Mouse (Mus musculus) forebrain, embryonic 12.5 days (tissue): Measurements from ENCODE around the gene Zc3hc1. TPM values are rescaled to one million over a fixed set of nuclear protein-coding genes. Genes with fewer than 3 reads are reported as not detected.

Experiments
- ATAC-seq: fragments of 200-750 bp; cut with Nextera tagmentation; 2 replicates; pipeline ENCODE4 v1.8.0; 2017; ENCODE audit warnings: moderate TSS enrichment; ENCODE audit not compliant: low FRiP score
- H3K27ac ChIP-seq: fragments of 300-500 bp; sonication (generic); 2 replicates; pipeline ENCODE4 v1.5.1; 2016; ENCODE audit warnings: mild to moderate bottlenecking
- H3K27me3 ChIP-seq: fragments of 300-500 bp; sonication (generic); 2 replicates; pipeline ENCODE4 v1.6.1; 2016; ENCODE audit warnings: mild to moderate bottlenecking
- H3K36me3 ChIP-seq: fragments of 300-500 bp; sonication (generic); replicated peaks from 2 replicates; pipeline ENCODE4 v1.6.1; 2016; ENCODE audit warnings: mild to moderate bottlenecking
- H3K4me1 ChIP-seq: fragments of 300-500 bp; sonication (generic); 2 replicates; pipeline ENCODE4 v1.6.1; 2016
- H3K4me2 ChIP-seq: fragments of 300-500 bp; sonication (generic); 2 replicates; pipeline ENCODE4 v1.6.1; 2016; ENCODE audit warnings: mild to moderate bottlenecking, moderate library complexity
- H3K4me3 ChIP-seq: fragments of 300-500 bp; sonication (generic); replicated peaks from 2 replicates; pipeline ENCODE4 v1.5.1; 2016; ENCODE audit warnings: mild to moderate bottlenecking
- H3K9ac ChIP-seq: fragments of 300-500 bp; sonication (generic); 2 replicates; pipeline ENCODE4 v1.6.1; 2016; ENCODE audit warnings: mild to moderate bottlenecking
- H3K9me3 ChIP-seq: fragments of 300-500 bp; sonication (generic); 2 replicates; pipeline ENCODE4 v1.6.1; 2016
- WGBS: fragments of 180-500 bp; shearing (Covaris S2); methylation state at CpG from one replicate; pipeline ENCODE4 v1.1.7; 2016; 5-methylcytosine and 5-hydroxymethylcytosine counted together
- polyA plus RNA-seq: library from polyadenylated mRNA; unstranded; fragments of >200 nt; fragmentation: Nextera tagmentation; extraction: Ambion mirVana; gene quantifications from 2 replicates; pipeline ENCODE4 v1.2.1, GENCODE M21; 2016

The Zc3hc1 gene
- polyA plus RNA-seq, 1 experiment from 2014 or later = 65.2 TPM

GRCm38 (mm10) chr6:30340231-30340873 lies 50.5 kb downstream of the Zc3hc1 start:
- no peak for ATAC-seq
- H3K4me1 ChIP-seq = no peaks in the 10 kb centered on the region
- WGBS = 88% methylated on average over 4 of the region's 4 CpGs

GRCm38 (mm10) chr6:30336912-30337311 lies 53.9 kb downstream of the Zc3hc1 start:
- Histone ChIP-seq H3K4me2 (no peak overlapping the region), H3K9ac (no peak overlapping the region), H3K9me3 (no peaks in the 10 kb centered on the region), H3K27me3 (no peaks in the 10 kb centered on the region), H3K4me1 (no peaks in the 10 kb centered on the region), H3K36me3 (no peaks in the 10 kb centered on the region), H3K4me3 (no peak overlapping the region), H3K27ac (no peak overlapping the region)
- WGBS = 41% methylated on average over 5 of the region's 5 CpGs
- ATAC-seq = no peak

More at GRCm38 (mm10) chr6:30340231-30340873, 50.5 kb downstream of the Zc3hc1 start:
- no peak overlapping the region for H3K4me2 ChIP-seq
- no peak overlapping the region for H3K27ac ChIP-seq
- no peaks in the 10 kb centered on the region for H3K36me3 ChIP-seq
- no peaks in the 10 kb centered on the region for H3K9me3 ChIP-seq
- no peak overlapping the region for H3K9ac ChIP-seq
- no peaks in the 10 kb centered on the region for H3K27me3 ChIP-seq
- H3K4me3 ChIP-seq = no peak overlapping the region

GRCm38 (mm10) chr6:30332262-30332661 lies 58.6 kb downstream of the Zc3hc1 start:
- H3K9ac ChIP-seq = no peak overlapping the region
- no peaks in the 10 kb centered on the region for H3K36me3 ChIP-seq
- 0 out of 2 replicates have a peak, but pooled peaks cover 4% of the 10 kb centered on the region for H3K27me3 ChIP-seq
- 71% methylated on average over 4 of the region's 4 CpGs for WGBS
- no peak overlapping the region for H3K27ac ChIP-seq
- H3K4me1 ChIP-seq = no peaks in the 10 kb centered on the region
- H3K4me3 ChIP-seq = no peak overlapping the region
- H3K4me2 ChIP-seq = no peak overlapping the region
- ATAC-seq = no peak
- no peaks in the 10 kb centered on the region for H3K9me3 ChIP-seq

GRCm38 (mm10) chr6:30330706-30331105 lies 60.1 kb downstream of the Zc3hc1 start:
- no peak overlapping the region for H3K4me2 ChIP-seq
- 81% methylated on average over 5 of the region's 5 CpGs for WGBS
- H3K36me3 ChIP-seq = no peaks in the 10 kb centered on the region
- no peak overlapping the region for H3K9ac ChIP-seq
- no peak for ATAC-seq
- H3K27ac ChIP-seq = no peak overlapping the region
- no peak overlapping the region for H3K4me3 ChIP-seq
- H3K9me3 ChIP-seq = no peaks in the 10 kb centered on the region
- no peaks in the 10 kb centered on the region for H3K4me1 ChIP-seq
- 0 out of 2 replicates have a peak, but pooled peaks cover 4% of the 10 kb centered on the region for H3K27me3 ChIP-seq

GRCm38 (mm10) chr6:30325932-30326501 lies 64.8 kb downstream of the Zc3hc1 start:
- H3K9me3 ChIP-seq = no peaks in the 10 kb centered on the region
- H3K36me3 ChIP-seq = no peaks in the 10 kb centered on the region
- no peak overlapping the region for H3K9ac ChIP-seq
- no peak for ATAC-seq
- WGBS = 77% methylated on average over 3 of the region's 4 CpGs
- H3K27ac ChIP-seq = no peak overlapping the region
- no peak overlapping the region for H3K4me3 ChIP-seq
- 0 out of 2 replicates have a peak, but pooled peaks cover 4% of the 10 kb centered on the region for H3K27me3 ChIP-seq
- no peak overlapping the region for H3K4me2 ChIP-seq
- no peaks in the 10 kb centered on the region for H3K4me1 ChIP-seq

- H3K27ac ChIP-seq = no peak overlapping the region
- no peak overlapping the region for H3K4me3 ChIP-seq
- no peak overlapping the region for H3K4me2 ChIP-seq
- no peaks in the 10 kb centered on the region for H3K27me3 ChIP-seq
- no peaks in the 10 kb centered on the region for H3K9me3 ChIP-seq
- H3K4me1 ChIP-seq = no peaks in the 10 kb centered on the region
- H3K9ac ChIP-seq = no peak overlapping the region
- no peak for ATAC-seq
- no peaks in the 10 kb centered on the region for H3K36me3 ChIP-seq
- WGBS = 74% methylated on average over 4 of the region's 4 CpGs
Observed at GRCm38 (mm10) chr6:30321002-30321401, 69.8 kb downstream of the Zc3hc1 start.

GRCm38 (mm10) chr6:30319216-30319615 lies 71.6 kb downstream of the Zc3hc1 start:
- H3K27ac ChIP-seq = no peak overlapping the region
- H3K27me3 ChIP-seq = no peaks in the 10 kb centered on the region
- no peaks in the 10 kb centered on the region for H3K4me1 ChIP-seq
- H3K36me3 ChIP-seq = no peaks in the 10 kb centered on the region
- no peak for ATAC-seq
- H3K9me3 ChIP-seq = no peaks in the 10 kb centered on the region
- no peak overlapping the region for H3K9ac ChIP-seq
- no peak overlapping the region for H3K4me2 ChIP-seq
- H3K4me3 ChIP-seq = no peak overlapping the region
- WGBS = 83% methylated on average over 5 of the region's 5 CpGs

Other genes with a start within 250 kb of the Zc3hc1 start
- 56.9 and 62.3 TPM in 2 replicates for gene Ube2h, start 86.5 kb downstream of the Zc3hc1 start, polyA plus RNA-seq
- 43.1 and 47.2 TPM in 2 replicates for gene Klhdc10, start 10.8 kb upstream of the Zc3hc1 start, polyA plus RNA-seq
- 48.1 and 49.4 TPM in 2 replicates for gene Tmem209, start 118.8 kb upstream of the Zc3hc1 start, polyA plus RNA-seq
- gene Ssmem1, start 118.8 kb upstream of the Zc3hc1 start, polyA plus RNA-seq = 0.29 and 0.42 TPM in 2 replicates
- gene Cpa2, start 150.6 kb upstream of the Zc3hc1 start, polyA plus RNA-seq = 4.6 and 7.0 TPM in 2 replicates
- 4.7 and 5.2 TPM in 2 replicates for gene Cpa4, start 177.3 kb upstream of the Zc3hc1 start, polyA plus RNA-seq
- 0.21 and 0.24 TPM in 2 replicates for gene Cpa5, start 220.0 kb upstream of the Zc3hc1 start, polyA plus RNA-seq
- 0.24 TPM in 1 of 2 replicates, not detected in the other for gene Cpa1, start 248.2 kb upstream of the Zc3hc1 start, polyA plus RNA-seq